Mouse (Mus musculus) left cerebral cortex, adult 2 months (tissue): ENCODE data around the gene 2410004B18Rik. TPM values are rescaled to one million over a fixed set of nuclear protein-coding genes. Genes with fewer than 3 reads are reported as not detected.
"Not testable (repeated sequence)": the region's sequence is repeated elsewhere in the genome, so short reads cannot be mapped to it uniquely, and the experiment has no call there.

Source experiments
- DNase-seq, 2 experiments: peaks; one replicate each; pipeline ENCODE4 v3.0.0; 2021 to 2022; ENCODE audit warnings: low spot score in 2 of 2, mixed read lengths in 1 of 2; ENCODE audit errors: extremely low spot score in 1 of 2
- H3K27ac ChIP-seq: fragments of 200-600 bp; 2 replicates; pipeline ENCODE4 v1.8.1; 2022
- H3K4me3 ChIP-seq: fragments of 200-600 bp; 2 replicates; pipeline ENCODE4 v1.8.1; 2022
- CTCF ChIP-seq: fragments of 200-600 bp; IDR thresholded peaks from 2 replicates; pipeline ENCODE4 v1.8.1; 2022; ENCODE audit warnings: antibody characterized with exemption, mild to moderate bottlenecking, moderate library complexity
- intact Hi-C: fragments of 180-260 bp; cut with DNase I; formaldehyde crosslinking; loops from one replicate; pipeline ENCODE4 v1.15.1; 2025
- total RNA-seq, 2 experiments: library from RNA; stranded (reverse); gene quantifications; 2 replicates each; pipeline ENCODE4 v1.2.3; 2021

Gene 2410004B18Rik
- total RNA-seq, 2 experiments from 2014 or later = 35.8 to 37.5 TPM

DNA sequence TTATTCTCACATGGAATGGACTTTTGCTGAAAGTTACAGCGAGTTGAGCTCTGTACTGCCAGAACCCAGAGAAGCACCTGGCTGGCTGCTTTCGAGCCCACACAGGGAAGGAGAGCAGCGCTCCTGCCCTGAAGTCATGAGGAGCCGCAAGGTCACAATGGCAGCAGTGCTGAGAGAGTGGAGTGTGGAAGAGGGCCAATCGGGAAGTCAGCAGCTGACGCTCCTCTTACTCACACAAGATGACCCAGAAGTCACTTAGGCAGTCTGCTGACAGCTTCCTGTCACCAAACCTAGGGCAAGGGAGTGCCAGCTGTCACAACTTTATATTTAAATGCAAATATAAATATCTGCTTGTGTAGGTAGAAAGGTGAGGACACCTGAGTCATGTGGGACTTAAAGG lies 24.6 kb upstream of the 2410004B18Rik start:
- TF ChIP-seq CTCF = no peak
- no peak for DNase-seq
- no peak overlapping the region for H3K4me3 ChIP-seq
- intact Hi-C loops = no loop called here
- no peak overlapping the region for H3K27ac ChIP-seq

- intact Hi-C loops, H3K27ac ChIP-seq, H3K4me3 ChIP-seq, DNase-seq: not testable (repeated sequence)
Measured at GRCm38 (mm10) chr3:145913942-145914341, 23.9 kb upstream of the 2410004B18Rik start.

DNA sequence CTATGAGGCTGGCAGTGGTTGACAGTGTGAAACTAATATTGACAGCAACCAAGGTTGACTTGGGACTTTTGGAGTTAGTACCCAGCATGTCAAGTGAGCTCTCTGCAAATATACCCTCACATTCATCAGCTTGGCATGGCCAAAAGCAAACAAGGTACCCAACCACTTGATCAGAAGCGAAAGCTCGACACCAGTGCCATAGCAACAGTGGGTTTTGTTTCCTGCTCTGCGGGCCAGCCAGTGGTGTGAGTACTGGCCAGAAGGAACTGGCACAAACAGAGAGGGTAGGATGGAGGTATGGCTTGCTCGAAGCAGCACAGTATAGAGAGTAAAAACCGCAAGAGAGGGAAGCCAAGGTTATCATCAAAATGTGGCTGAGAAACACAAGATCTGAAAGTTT lies 21.4 kb upstream of the 2410004B18Rik start:
- no peak overlapping the region for H3K27ac ChIP-seq
- DNase-seq = no peak
- H3K4me3 ChIP-seq = no peak overlapping the region
- intact Hi-C loops = no loop called here
- TF ChIP-seq CTCF = no peak

DNA sequence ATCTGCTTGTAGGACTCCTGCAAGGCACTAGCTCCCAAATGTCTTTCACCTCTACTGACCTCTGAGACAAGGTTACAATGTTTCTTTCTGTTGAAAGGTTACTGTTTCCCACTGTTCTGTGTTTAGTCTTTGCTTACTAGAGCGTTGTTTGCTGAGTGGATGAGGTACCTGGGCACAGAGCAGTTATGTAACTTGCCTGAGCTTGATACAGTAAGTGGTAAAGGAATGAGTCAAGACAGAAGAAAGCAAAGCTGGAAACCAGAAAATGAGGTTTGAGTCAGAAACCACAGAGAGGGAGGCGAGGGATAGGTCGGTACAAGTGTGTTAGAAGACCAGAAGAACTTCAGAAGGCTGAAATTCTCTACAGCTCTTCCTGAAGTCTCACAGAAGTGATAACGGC lies 21.0 kb upstream of the 2410004B18Rik start:
- H3K4me3 ChIP-seq = no peak overlapping the region
- no peak overlapping the region for H3K27ac ChIP-seq
- no peak for TF ChIP-seq CTCF
- DNase-seq = no peak
- intact Hi-C loops = no loop called here

DNA sequence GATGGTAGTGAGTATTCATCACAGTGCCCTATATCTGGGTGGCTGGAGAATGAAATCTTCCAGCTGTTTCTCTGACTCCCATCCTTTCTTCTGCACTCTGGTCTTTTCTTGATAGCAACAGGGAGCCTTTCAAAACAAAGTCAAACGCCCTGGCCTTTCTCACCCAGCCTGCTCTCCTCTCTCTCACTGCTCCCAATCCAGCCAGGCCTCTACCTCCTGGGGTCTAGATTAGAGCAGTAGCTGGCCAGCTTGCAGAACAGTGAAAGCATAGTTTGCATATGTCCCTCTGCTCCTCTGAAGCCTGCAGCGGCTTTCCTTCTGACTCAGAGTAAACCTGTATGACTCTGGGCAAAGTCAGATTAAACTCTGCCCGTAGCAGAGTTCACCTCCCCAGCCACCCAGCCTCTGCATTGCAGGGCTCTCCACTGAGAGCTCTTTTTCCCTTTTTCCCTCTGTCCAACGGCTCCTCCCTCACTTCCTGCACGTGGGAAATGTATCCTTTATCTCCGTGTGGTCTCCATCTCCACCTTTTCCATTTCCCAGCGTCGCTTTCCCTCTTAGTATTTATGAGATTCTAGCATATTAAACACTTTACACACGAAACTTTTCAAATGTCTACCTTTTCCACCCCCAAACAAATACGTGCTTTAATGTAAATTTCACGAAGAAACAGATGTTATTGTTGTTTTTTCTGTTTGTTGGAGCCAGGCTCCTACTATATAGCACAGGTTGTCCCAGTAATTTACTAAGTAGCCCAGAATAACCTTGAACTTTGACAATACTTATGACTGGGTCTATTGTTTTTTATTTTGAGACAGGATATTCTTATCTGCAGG lies 15.6 kb upstream of the 2410004B18Rik start, which contains the start of gene Bcl10:
TSS of gene Bcl10 (plus strand) at position 786 of the 836 bp plus-strand sequence.
- H3K27ac ChIP-seq = peak within 1 kb of the TSS; percentile 85
- TF ChIP-seq CTCF = no peak

DNA sequence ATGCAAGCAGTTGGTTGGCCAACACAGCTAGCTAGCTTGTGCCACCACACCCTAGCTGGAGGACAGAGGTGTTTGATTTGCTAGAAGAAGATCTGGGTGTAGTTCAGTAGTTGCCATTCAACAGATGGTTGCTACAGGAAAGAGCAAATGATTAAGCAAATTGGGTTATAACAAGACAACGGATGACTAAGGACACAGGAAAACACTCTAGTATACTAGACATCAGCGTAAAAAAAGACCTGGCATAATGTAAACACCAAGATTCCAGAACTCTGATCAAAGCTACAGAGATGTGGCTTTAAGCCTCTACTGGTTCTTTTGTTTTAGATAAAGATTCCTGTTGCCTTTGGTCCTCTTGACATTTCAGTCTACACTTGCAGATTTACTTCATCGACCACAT lies 14.8 kb upstream of the 2410004B18Rik start:
- DNase-seq = no peak
- Histone ChIP-seq H3K4me3 (no peak overlapping the region), H3K27ac (no peak overlapping the region)
- TF ChIP-seq CTCF = no peak
- intact Hi-C loops = no loop called here

More for the DNA sequence above, 15.6 kb upstream of the 2410004B18Rik start, which contains the start of gene Bcl10:
- peak within 1 kb of the TSS; percentile 50 for H3K4me3 ChIP-seq
- no peak for DNase-seq
- intact Hi-C loops = no loop called here

- TF ChIP-seq CTCF = no peak
- H3K4me3 ChIP-seq = peak overlapping the region; percentile 86
- intact Hi-C loops = no loop called here
- peak overlapping the region; percentile 94 for H3K27ac ChIP-seq
- DNase-seq = peak; percentile 97 to 99
Measured at GRCm38 (mm10) chr3:145923874-145924577, 13.8 kb upstream of the 2410004B18Rik start.

DNA sequence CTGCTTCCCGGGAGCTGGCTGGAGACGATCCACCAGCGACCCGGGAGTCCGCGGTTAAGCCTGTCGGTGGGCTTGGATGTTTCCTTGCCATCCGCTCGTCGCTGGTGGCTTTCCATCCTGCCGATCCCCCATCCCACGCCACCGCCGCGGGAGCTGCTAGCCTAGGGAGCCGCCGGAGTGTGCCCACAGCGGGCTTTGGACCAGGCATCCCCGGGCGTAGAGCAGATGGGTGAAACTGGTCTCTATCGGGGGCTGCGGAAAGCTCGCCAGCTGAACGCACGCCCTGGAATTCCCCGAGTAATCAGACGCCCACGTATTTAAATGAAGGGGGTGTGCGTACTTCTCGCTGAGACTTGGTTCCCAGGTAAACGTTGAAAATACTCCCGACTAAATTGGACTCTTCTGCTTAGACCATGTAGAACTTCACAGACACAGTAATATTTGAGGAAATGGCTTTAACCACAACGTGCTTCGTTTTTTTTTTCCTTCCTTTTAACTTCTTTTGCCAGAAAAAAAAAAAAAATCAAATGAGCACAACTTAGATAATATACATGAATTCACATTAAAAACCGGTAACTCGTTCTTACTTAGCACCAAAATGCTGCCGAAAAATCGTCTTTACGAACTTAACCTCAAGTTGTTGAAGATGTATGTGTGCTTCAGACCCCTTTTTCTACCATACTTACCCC lies 13.0 kb upstream of the 2410004B18Rik start:
- intact Hi-C loops = no loop called here

DNA sequence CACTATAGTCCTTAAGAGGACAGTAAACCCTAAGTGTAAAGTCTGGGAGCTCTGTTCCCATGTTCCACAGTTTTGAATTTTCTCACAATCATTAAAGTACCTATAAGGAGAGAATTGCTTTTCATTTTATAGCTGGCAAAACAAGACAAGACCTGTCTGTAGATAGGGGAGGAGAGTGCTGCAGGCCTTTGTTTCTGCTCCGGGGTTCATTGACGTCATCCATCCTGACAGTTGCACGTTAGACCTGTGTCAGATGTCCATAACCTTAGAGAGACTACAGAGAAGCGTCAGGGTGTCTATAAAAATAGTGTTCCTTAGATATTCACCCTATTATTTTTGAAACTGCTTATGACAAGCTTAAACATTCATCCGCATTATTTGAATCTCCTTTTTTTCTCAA lies 12.3 kb upstream of the 2410004B18Rik start:
- Histone ChIP-seq H3K4me3 (peak overlapping the region; percentile 86), H3K27ac (no peak overlapping the region)
- DNase-seq = no peak
- intact Hi-C loops = no loop called here
- no peak for TF ChIP-seq CTCF

More for the DNA sequence above, 13.0 kb upstream of the 2410004B18Rik start:
- no peak for TF ChIP-seq CTCF
- peak overlapping the region; percentile 94 for H3K27ac ChIP-seq
- H3K4me3 ChIP-seq = peak overlapping the region; percentile 86
- peak; percentile 49 to 50 for DNase-seq

GRCm38 (mm10) chr3:145929525-145930400 lies 8.1 kb upstream of the 2410004B18Rik start:
- Histone ChIP-seq H3K27ac (no peak overlapping the region), H3K4me3 (no peak overlapping the region)
- no peak for DNase-seq
- no peak for TF ChIP-seq CTCF
- intact Hi-C loops = no loop called here

GRCm38 (mm10) chr3:145933845-145934244 lies 4.0 kb upstream of the 2410004B18Rik start:
- no peak for TF ChIP-seq CTCF
- intact Hi-C loops = no loop called here
- Histone ChIP-seq H3K4me3 (no peak overlapping the region), H3K27ac (no peak overlapping the region)
- no peak for DNase-seq
